ENCODE assay signal across 16 mouse cellular contexts in genomic region chr10:34091888-34092287, GRCm38 (mm10). TPM values are rescaled to one million over a fixed set of nuclear protein-coding genes. Genes with fewer than 3 reads are reported as not detected.
A peak's percentile ranks its signal among the peaks of the same experiment; 100 is the strongest.
DNase-seq lines count a peak whose midpoint lies in the region; ATAC-seq lines count a peak whose summit lies in the region.
"Had no signal": no experiment of that assay in that cellular context is flagged by ENCODE, and none has a peak within 500 bp of the region (broad histone marks: within the 10 kb centered on the region; RNA-seq: fewer than 3 reads in every experiment).

No protein-coding gene starts in this region.

- H3K27me3 ChIP-seq in midbrain, embryonic 15.5 days (replicated peaks) = no peaks in the 10 kb centered on the region
- H3K27me3 ChIP-seq in midbrain, embryonic 10.5 days (ENCODE audit: low read depth, poor library complexity, severe bottlenecking) = no peaks in the 10 kb centered on the region
- H3K27me3 ChIP-seq: limb, embryonic 13.5 days had no signal

- no peak overlapping the region for H3K9ac ChIP-seq in midbrain, embryonic 15.5 days
- H3K9ac ChIP-seq: limb, embryonic 13.5 days had no signal

- DNase-seq in midbrain, embryonic 10.5 days (ENCODE audit: low spot score) = no peak
- DNase-seq in layer of hippocampus, adult 9-11 months = peak; percentile 75
- peak; percentile 88 for DNase-seq in telencephalon, adult 2 months (ENCODE audit: low read depth, low spot score)
- no peak for DNase-seq in adrenal gland, postnatal 4 days (ENCODE audit: low spot score in 2 of 2)
- DNase-seq in lung, postnatal 10 days = no peak
- DNase-seq: cerebellum, postnatal 36 days; lung, adult 18-20 months had no signal

- no peak overlapping the region for H3K4me2 ChIP-seq in midbrain, embryonic 15.5 days
- H3K4me2 ChIP-seq: limb, embryonic 13.5 days had no signal

- no peaks in the 10 kb centered on the region for H3K9me3 ChIP-seq in midbrain, embryonic 15.5 days
- H3K9me3 ChIP-seq in midbrain, embryonic 10.5 days (replicated peaks) = no peaks in the 10 kb centered on the region
- H3K9me3 ChIP-seq: limb, embryonic 13.5 days; megakaryocyte, embryonic 14.5 days had no signal

- WGBS in midbrain, embryonic 15.5 days = 73% methylated on average over 5 of the region's 5 CpGs
- 86% methylated on average over 5 of the region's 5 CpGs for WGBS in midbrain, embryonic 10.5 days

- no peaks in the 10 kb centered on the region for H3K36me3 ChIP-seq in midbrain, embryonic 15.5 days (replicated peaks)
- no peaks in the 10 kb centered on the region for H3K36me3 ChIP-seq in midbrain, embryonic 10.5 days
- H3K36me3 ChIP-seq: limb, embryonic 13.5 days had no signal

- no peak overlapping the region for H3K4me3 ChIP-seq in midbrain, embryonic 15.5 days
- H3K4me3 ChIP-seq in midbrain, embryonic 10.5 days = no peak overlapping the region
- H3K4me3 ChIP-seq: limb, embryonic 13.5 days; megakaryocyte, embryonic 14.5 days had no signal

- H3K27ac ChIP-seq in midbrain, embryonic 15.5 days = no peak overlapping the region
- no peak overlapping the region for H3K27ac ChIP-seq in midbrain, embryonic 10.5 days (replicated peaks)
- H3K27ac ChIP-seq: limb, embryonic 13.5 days had no signal

- ATAC-seq in midbrain, embryonic 15.5 days (replicated peaks) = peak; percentile 61; the same call in 1 of the 2 replicates
- peak; percentile 86 for ATAC-seq in frontal cortex, adult (ENCODE audit: low TSS enrichment)

- peaks cover 3% of the 10 kb centered on the region; the same call in 1 of the 2 replicates for H3K4me1 ChIP-seq in midbrain, embryonic 15.5 days
- peaks cover 9% of the 10 kb centered on the region; the same call in 1 of the 2 replicates for H3K4me1 ChIP-seq in midbrain, embryonic 10.5 days
- H3K4me1 ChIP-seq: limb, embryonic 13.5 days had no signal

RNA-seq across cellular contexts. Expression of gene Calhm5, which starts 4.4 kb away (rescaled TPM):
- 0.64 and 0.74 TPM in 2 replicates for polyA plus RNA-seq in midbrain, embryonic 15.5 days (2015; fragmentation: Nextera tagmentation; extraction: Ambion mirVana)
- 0.10 and 0.17 TPM in 2 replicates for polyA plus RNA-seq in midbrain, embryonic 10.5 days (2016; fragmentation: Nextera tagmentation; extraction: Ambion mirVana)
- under 1 TPM; 0.17 to 0.31 TPM for total RNA-seq in adrenal gland, postnatal 4 days (2021)

RNA-seq across cellular contexts. Expression of gene Calhm6, which starts 35.9 kb away (rescaled TPM):
- polyA plus RNA-seq in midbrain, embryonic 15.5 days (2015; fragmentation: Nextera tagmentation; extraction: Ambion mirVana) = 0.36 and 0.63 TPM in 2 replicates
- polyA plus RNA-seq in midbrain, embryonic 10.5 days (2016; fragmentation: Nextera tagmentation; extraction: Ambion mirVana) = 0.21 and 0.36 TPM in 2 replicates
- total RNA-seq in adrenal gland, postnatal 4 days (2021) = 1 to 10 TPM; 1.0 to 1.3 TPM
- polyA plus RNA-seq: neural tube, embryonic 11.5 days had no signal

RNA-seq across cellular contexts. Expression of gene Calhm4, which starts 47.8 kb away (rescaled TPM):
- not detected in 2 replicates for polyA plus RNA-seq in midbrain, embryonic 15.5 days (2015; fragmentation: Nextera tagmentation; extraction: Ambion mirVana)
- not detected in 2 replicates for polyA plus RNA-seq in midbrain, embryonic 10.5 days (2016; fragmentation: Nextera tagmentation; extraction: Ambion mirVana)
- not detected for total RNA-seq in adrenal gland, postnatal 4 days (2021)
- total RNA-seq: gastrocnemius, postnatal 4 days had no signal
- polyA plus RNA-seq: heart, postnatal 0 days; kidney, embryonic 16.5 days; limb, embryonic 13.5 days; neural tube, embryonic 11.5 days; stomach, embryonic 14.5 days had no signal

RNA-seq across cellular contexts. Expression of gene Trappc3l, which starts 54.5 kb away (rescaled TPM):
- not detected in 2 replicates for polyA plus RNA-seq in midbrain, embryonic 15.5 days (2015; fragmentation: Nextera tagmentation; extraction: Ambion mirVana)
- polyA plus RNA-seq in midbrain, embryonic 10.5 days (2016; fragmentation: Nextera tagmentation; extraction: Ambion mirVana) = not detected in 2 replicates
- total RNA-seq in adrenal gland, postnatal 4 days (2021) = not detected
- total RNA-seq: gastrocnemius, postnatal 4 days had no signal
- polyA plus RNA-seq: heart, postnatal 0 days; kidney, embryonic 16.5 days; limb, embryonic 13.5 days; neural tube, embryonic 11.5 days; stomach, embryonic 14.5 days had no signal

Comparison
In these comparisons a context has a peak if more than half of its experiments do, and no peak if none do; other contexts are left out.
1. DNase-seq: peak in layer of hippocampus, adult 9-11 months (single experiment) and telencephalon, adult 2 months (single experiment); none in midbrain, embryonic 10.5 days (single experiment), adrenal gland, postnatal 4 days (0 of 2) and lung, postnatal 10 days (single experiment).